Mouse (Mus musculus) lung, postnatal 0 days (tissue): ENCODE data around the gene Rpl10a. TPM values are rescaled to one million over a fixed set of nuclear protein-coding genes. Genes with fewer than 3 reads are reported as not detected.

Experiments
- ATAC-seq: fragments of 200-750 bp; cut with Nextera tagmentation; 2 replicates; pipeline ENCODE4 v1.8.0; 2017; ENCODE audit warnings: moderate library complexity
- DNase-seq: peaks from one replicate; pipeline ENCODE4 v3.0.0-alpha.2; 2016; ENCODE audit warnings: low spot score
- H3K27ac ChIP-seq: fragments of 300-500 bp; sonication (generic); 2 replicates; pipeline ENCODE4 v1.5.1; 2014; ENCODE audit warnings: antibody characterized with exemption, mild to moderate bottlenecking, low read length, mixed read lengths
- H3K27me3 ChIP-seq: fragments of 300-500 bp; sonication (generic); replicated peaks from 2 replicates; pipeline ENCODE4 v1.6.1; 2014; ENCODE audit warnings: low read length, mixed read lengths; ENCODE audit not compliant: insufficient read depth
- H3K36me3 ChIP-seq: fragments of 300-500 bp; sonication (generic); 2 replicates; pipeline ENCODE4 v1.6.1; 2014; ENCODE audit warnings: low read length, mixed read lengths; ENCODE audit not compliant: insufficient read depth
- H3K4me1 ChIP-seq: fragments of 300-500 bp; sonication (generic); 2 replicates; pipeline ENCODE4 v1.6.1; 2014; ENCODE audit warnings: antibody characterized with exemption, low read depth, low read length, mixed read lengths; ENCODE audit not compliant: insufficient read depth
- H3K4me2 ChIP-seq: fragments of 300-500 bp; sonication (generic); replicated peaks from 2 replicates; pipeline ENCODE4 v1.6.1; 2014; ENCODE audit warnings: low read depth, mild to moderate bottlenecking, low read length, moderate library complexity, mixed read lengths
- H3K4me3 ChIP-seq: fragments of 300-500 bp; sonication (generic); 2 replicates; pipeline ENCODE4 v1.5.1; 2014; ENCODE audit warnings: low read depth, low read length
- H3K9ac ChIP-seq: fragments of 300-500 bp; sonication (generic); replicated peaks from 2 replicates; pipeline ENCODE4 v1.6.1; 2014; ENCODE audit warnings: low read depth, mild to moderate bottlenecking
- H3K9me3 ChIP-seq: fragments of 300-500 bp; sonication (generic); 2 replicates; pipeline ENCODE4 v1.6.1; 2016; ENCODE audit warnings: low read length, mixed read lengths
- CTCF ChIP-seq: IDR thresholded peaks from 2 replicates; pipeline ENCODE4 v1.5.1; 2016; ENCODE audit warnings: antibody characterized with exemption, mild to moderate bottlenecking
- EP300 ChIP-seq: IDR thresholded peaks from 2 replicates; pipeline ENCODE4 v1.6.1; 2016; ENCODE audit warnings: antibody characterized with exemption, mild to moderate bottlenecking, control low read depth
- WGBS: fragments of 180-500 bp; shearing (Covaris S2); extraction: QIAGEN DNeasy Blood & Tissue Kit; methylation state at CpG from one replicate; pipeline ENCODE4 v1.1.7; 2014; 5-methylcytosine and 5-hydroxymethylcytosine counted together
- polyA plus RNA-seq: library from polyadenylated mRNA; unstranded; fragments of >200 nt; fragmentation: Nextera tagmentation; extraction: Ambion mirVana; gene quantifications from 2 replicates; pipeline ENCODE4 v1.2.1, GENCODE M21; 2015

Gene Rpl10a
- polyA plus RNA-seq, 1 experiment from 2014 or later = 446 TPM

GRCm38 (mm10) chr17:28283199-28283598 lies 45.1 kb upstream of the Rpl10a start:
- no peak overlapping the region for H3K4me3 ChIP-seq
- no peaks in the 10 kb centered on the region for H3K9me3 ChIP-seq
- no peak overlapping the region for H3K27ac ChIP-seq
- H3K4me1 ChIP-seq = peaks cover 18% of the 10 kb centered on the region; the same call in 1 of the 2 replicates
- TF ChIP-seq CTCF (no peak), EP300 (no peak)
- H3K4me2 ChIP-seq = no peak overlapping the region
- 68% methylated on average over 10 of the region's 10 CpGs for WGBS
- H3K27me3 ChIP-seq = no peaks in the 10 kb centered on the region
- H3K9ac ChIP-seq = no peak overlapping the region
- ATAC-seq = no peak
- DNase-seq = peak; percentile 42
- H3K36me3 ChIP-seq = no peaks in the 10 kb centered on the region

GRCm38 (mm10) chr17:28286133-28286532 lies 42.1 kb upstream of the Rpl10a start:
- H3K36me3 ChIP-seq = no peaks in the 10 kb centered on the region
- H3K9me3 ChIP-seq = no peaks in the 10 kb centered on the region
- TF ChIP-seq CTCF = no peak
- no peak for TF ChIP-seq EP300
- no peak overlapping the region for H3K4me2 ChIP-seq
- peaks cover under 1% of the 10 kb centered on the region; the same call in 1 of the 2 replicates for H3K4me1 ChIP-seq
- H3K4me3 ChIP-seq = no peak overlapping the region
- no peak overlapping the region for H3K9ac ChIP-seq
- 79% methylated on average over 10 of the region's 10 CpGs for WGBS
- ATAC-seq (no peak), DNase-seq (no peak)
- no peaks in the 10 kb centered on the region for H3K27me3 ChIP-seq
- H3K27ac ChIP-seq = no peak overlapping the region

DNA sequence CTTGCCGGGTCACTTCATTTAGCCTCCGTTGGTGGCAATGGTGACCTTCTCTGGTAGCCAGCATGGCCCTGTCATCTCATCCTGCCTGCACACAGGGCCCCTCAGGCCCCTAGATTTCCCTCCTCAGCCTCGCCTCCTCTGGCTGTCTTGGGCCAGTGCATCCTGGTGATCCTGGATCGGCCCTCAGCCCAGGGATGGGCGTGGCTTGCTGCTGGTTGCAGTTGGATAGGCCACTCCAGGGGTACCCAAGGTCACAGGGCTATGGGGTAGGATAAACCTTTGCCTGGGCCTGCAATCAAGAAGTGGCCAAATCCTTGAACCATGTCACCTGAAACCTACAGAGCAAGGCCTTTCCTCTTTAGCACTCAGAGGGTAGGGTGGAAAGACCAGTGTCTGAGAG lies 41.3 kb upstream of the Rpl10a start:
- ATAC-seq = no peak

DNA sequence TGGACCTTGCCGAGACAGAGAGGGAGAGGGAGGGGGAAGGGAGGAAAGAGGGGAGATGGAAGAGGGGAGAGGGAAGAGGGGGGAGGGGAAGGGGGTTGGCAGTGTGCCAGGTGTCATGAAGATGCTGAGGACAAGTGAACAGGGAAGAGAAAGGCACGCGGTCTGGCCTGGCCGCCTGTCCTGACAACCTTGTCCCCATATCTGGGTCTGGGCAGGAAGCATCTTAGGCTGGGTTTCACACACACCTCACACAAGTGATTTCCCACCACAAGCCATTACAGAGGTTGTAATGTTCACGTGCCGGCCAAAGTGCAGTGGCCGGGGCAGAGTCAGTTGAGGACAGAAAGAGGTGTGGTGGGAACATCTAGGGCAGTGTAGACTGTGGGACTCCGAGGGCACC lies 40.7 kb upstream of the Rpl10a start:
- H3K27ac ChIP-seq = no peak overlapping the region
- no peaks in the 10 kb centered on the region for H3K4me1 ChIP-seq
- no peak overlapping the region for H3K4me3 ChIP-seq
- no peak for ATAC-seq
- no peaks in the 10 kb centered on the region for H3K27me3 ChIP-seq
- no peak overlapping the region for H3K4me2 ChIP-seq
- WGBS = 44% methylated on average over 7 of the region's 8 CpGs
- DNase-seq = no peak
- TF ChIP-seq CTCF (no peak), EP300 (no peak)
- H3K9me3 ChIP-seq = no peaks in the 10 kb centered on the region
- H3K36me3 ChIP-seq = no peaks in the 10 kb centered on the region
- no peak overlapping the region for H3K9ac ChIP-seq

More for the DNA sequence above, 41.3 kb upstream of the Rpl10a start:
- DNase-seq = no peak
- Histone ChIP-seq H3K4me1 (no peaks in the 10 kb centered on the region), H3K27me3 (no peaks in the 10 kb centered on the region), H3K36me3 (no peaks in the 10 kb centered on the region), H3K4me3 (no peak overlapping the region), H3K9ac (no peak overlapping the region), H3K27ac (no peak overlapping the region), H3K4me2 (no peak overlapping the region), H3K9me3 (no peaks in the 10 kb centered on the region)
- no peak for TF ChIP-seq EP300
- TF ChIP-seq CTCF = no peak; the same call in 1 of the 2 replicates
- WGBS = 52% methylated on average over 5 of the region's 5 CpGs

GRCm38 (mm10) chr17:28287980-28288379 lies 40.3 kb upstream of the Rpl10a start:
- 51% methylated on average over 5 of the region's 5 CpGs for WGBS
- ATAC-seq = peak; percentile 19; the same call in 1 of the 2 replicates
- no peaks in the 10 kb centered on the region for H3K27me3 ChIP-seq
- no peak overlapping the region for H3K27ac ChIP-seq
- H3K9me3 ChIP-seq = no peaks in the 10 kb centered on the region
- DNase-seq = peak; percentile 31
- H3K36me3 ChIP-seq = no peaks in the 10 kb centered on the region
- H3K4me1 ChIP-seq = no peaks in the 10 kb centered on the region
- no peak overlapping the region for H3K4me2 ChIP-seq
- no peak for TF ChIP-seq EP300
- TF ChIP-seq CTCF = peak; percentile 57
- H3K4me3 ChIP-seq = no peak overlapping the region
- no peak overlapping the region for H3K9ac ChIP-seq

DNA sequence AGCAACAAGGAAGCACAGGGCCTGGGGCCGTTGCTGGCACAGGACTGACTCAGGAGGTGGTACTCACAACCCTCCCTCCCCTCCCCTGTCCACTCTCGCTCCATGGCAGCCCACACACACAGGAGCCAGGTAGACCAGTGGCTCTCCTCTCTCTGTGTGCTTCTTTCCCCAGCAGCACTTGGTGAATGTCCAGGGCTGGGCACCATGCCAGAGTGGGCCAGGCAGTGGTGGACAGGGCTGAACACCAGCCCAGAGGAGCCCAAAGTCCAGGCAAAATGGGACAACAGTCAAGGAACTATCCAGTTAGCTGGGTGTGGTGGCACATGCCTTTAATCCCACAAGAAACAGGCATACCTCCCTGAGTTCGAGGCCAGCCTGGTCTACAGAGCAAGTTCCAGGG lies 38.0 kb upstream of the Rpl10a start:
- TF ChIP-seq EP300 = no peak
- TF ChIP-seq CTCF = no peak
- no peaks in the 10 kb centered on the region for H3K36me3 ChIP-seq
- no peaks in the 10 kb centered on the region for H3K9me3 ChIP-seq
- no peak overlapping the region for H3K4me2 ChIP-seq
- H3K4me1 ChIP-seq = no peaks in the 10 kb centered on the region
- 25% methylated on average over 3 of the region's 3 CpGs for WGBS
- H3K27ac ChIP-seq = no peak overlapping the region
- ATAC-seq = peak; percentile 43
- no peak overlapping the region for H3K9ac ChIP-seq
- no peak overlapping the region for H3K4me3 ChIP-seq
- peak; percentile 30 for DNase-seq
- H3K27me3 ChIP-seq = no peaks in the 10 kb centered on the region

GRCm38 (mm10) chr17:28290671-28291070 lies 37.6 kb upstream of the Rpl10a start:
- no peak overlapping the region for H3K4me3 ChIP-seq
- H3K9me3 ChIP-seq = no peaks in the 10 kb centered on the region
- H3K9ac ChIP-seq = no peak overlapping the region
- no peaks in the 10 kb centered on the region for H3K27me3 ChIP-seq
- no peaks in the 10 kb centered on the region for H3K4me1 ChIP-seq
- H3K36me3 ChIP-seq = no peaks in the 10 kb centered on the region
- no peak overlapping the region for H3K27ac ChIP-seq
- ATAC-seq = peak; percentile 73
- 51% methylated on average over 11 of the region's 11 CpGs for WGBS
- DNase-seq = peak; percentile 79
- no peak for TF ChIP-seq CTCF
- no peak for TF ChIP-seq EP300
- no peak overlapping the region for H3K4me2 ChIP-seq
